Mouse (Mus musculus) hindbrain, embryonic 15.5 days (tissue): ENCODE measurements around the gene Tgm1. TPM values are rescaled to one million over a fixed set of nuclear protein-coding genes. Genes with fewer than 3 reads are reported as not detected.

Source experiments
- ATAC-seq: fragments of 200-750 bp; cut with Nextera tagmentation; 2 replicates; pipeline ENCODE4 v1.8.0; 2017; ENCODE audit warnings: low read depth, moderate number of reproducible peaks, moderate TSS enrichment; ENCODE audit not compliant: low FRiP score
- H3K27ac ChIP-seq: fragments of 300-500 bp; sonication (generic); replicated peaks from 2 replicates; pipeline ENCODE4 v1.5.1; 2015; ENCODE audit warnings: mild to moderate bottlenecking, inconsistent platforms
- H3K27me3 ChIP-seq: fragments of 300-500 bp; sonication (generic); 2 replicates; pipeline ENCODE4 v1.6.1; 2015; ENCODE audit warnings: control low read depth, inconsistent platforms
- H3K36me3 ChIP-seq: fragments of 300-500 bp; sonication (generic); 2 replicates; pipeline ENCODE4 v1.6.1; 2015; ENCODE audit warnings: control low read depth, inconsistent platforms
- H3K4me1 ChIP-seq: fragments of 300-500 bp; sonication (generic); replicated peaks from 2 replicates; pipeline ENCODE4 v1.6.1; 2015; ENCODE audit warnings: control low read depth, inconsistent platforms
- H3K4me2 ChIP-seq: fragments of 300-500 bp; sonication (generic); 2 replicates; pipeline ENCODE4 v1.6.1; 2015; ENCODE audit warnings: moderate library complexity, mild to moderate bottlenecking, inconsistent platforms
- H3K4me3 ChIP-seq: fragments of 300-500 bp; sonication (generic); 2 replicates; pipeline ENCODE4 v1.5.1; 2015; ENCODE audit warnings: mild to moderate bottlenecking, inconsistent platforms
- H3K9ac ChIP-seq: fragments of 300-500 bp; sonication (generic); 2 replicates; pipeline ENCODE4 v1.6.1; 2015; ENCODE audit warnings: inconsistent platforms
- H3K9me3 ChIP-seq: fragments of 300-500 bp; sonication (generic); 2 replicates; pipeline ENCODE4 v1.6.1; 2016; ENCODE audit warnings: control low read depth, inconsistent platforms
- WGBS: fragments of 180-500 bp; shearing (Covaris S2); methylation state at CpG from one replicate; pipeline ENCODE4 v1.1.7; 2015; 5-methylcytosine and 5-hydroxymethylcytosine counted together
- polyA plus RNA-seq: library from polyadenylated mRNA; unstranded; fragments of >200 nt; fragmentation: Nextera tagmentation; extraction: Ambion mirVana; gene quantifications from 2 replicates; pipeline ENCODE4 v1.2.1, GENCODE M21; 2015

Gene Tgm1
- polyA plus RNA-seq, 1 experiment from 2014 or later = 0.60 TPM

DNA sequence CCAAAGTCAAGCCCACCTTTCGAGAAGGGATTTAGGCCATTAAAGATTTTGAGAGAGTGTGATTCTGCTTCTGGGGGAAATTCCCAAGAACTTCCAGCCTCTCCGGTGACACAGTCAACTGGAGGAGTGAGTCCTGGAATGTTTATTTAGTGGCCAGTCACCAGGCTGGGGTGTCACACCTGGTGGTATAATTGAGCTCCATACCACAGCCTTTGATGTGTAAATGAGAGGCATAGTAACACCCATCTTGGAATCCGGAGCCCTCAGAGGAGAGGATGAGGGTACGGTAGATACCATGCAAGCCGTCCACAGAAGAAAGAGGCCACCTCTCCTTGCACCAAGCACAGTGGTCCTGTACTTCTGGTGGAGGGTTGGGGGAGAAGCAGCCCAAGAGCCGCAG is 11.0 kb downstream of the Tgm1 start:
- H3K9ac ChIP-seq = no peak overlapping the region
- H3K9me3 ChIP-seq = no peaks in the 10 kb centered on the region
- H3K4me3 ChIP-seq = no peak overlapping the region
- no peak overlapping the region for H3K4me2 ChIP-seq
- ATAC-seq = no peak
- no peak overlapping the region for H3K27ac ChIP-seq
- WGBS = 65% methylated on average over 6 of the region's 6 CpGs
- H3K4me1 ChIP-seq = no peaks in the 10 kb centered on the region
- H3K27me3 ChIP-seq = no peaks in the 10 kb centered on the region
- no peaks in the 10 kb centered on the region for H3K36me3 ChIP-seq

DNA sequence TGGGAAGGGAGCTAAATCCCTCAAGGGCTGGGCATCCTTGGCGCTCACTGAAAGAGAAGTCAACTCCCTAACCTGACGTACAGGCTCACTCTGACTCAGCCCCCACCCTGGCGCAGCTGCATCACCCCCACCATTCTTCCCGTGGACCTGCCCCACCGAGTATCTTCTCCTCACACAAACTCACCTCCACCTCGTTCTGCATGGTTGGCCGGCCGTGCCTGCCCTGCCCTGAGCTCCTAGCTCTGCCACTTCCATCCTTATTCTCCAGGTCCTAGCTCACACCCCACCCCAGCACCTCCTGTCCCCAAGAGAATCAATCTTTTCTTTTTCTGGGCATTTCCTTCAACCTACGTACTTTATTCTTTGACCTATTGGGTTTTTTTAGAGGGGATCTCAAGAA is 12.6 kb downstream of the Tgm1 start:
- WGBS = 70% methylated on average over 9 of the region's 9 CpGs
- Histone ChIP-seq H3K9me3 (no peaks in the 10 kb centered on the region), H3K4me2 (no peak overlapping the region), H3K4me1 (no peaks in the 10 kb centered on the region), H3K4me3 (no peak overlapping the region), H3K9ac (no peak overlapping the region), H3K27me3 (no peaks in the 10 kb centered on the region), H3K36me3 (no peaks in the 10 kb centered on the region), H3K27ac (no peak overlapping the region)
- ATAC-seq = no peak

DNA sequence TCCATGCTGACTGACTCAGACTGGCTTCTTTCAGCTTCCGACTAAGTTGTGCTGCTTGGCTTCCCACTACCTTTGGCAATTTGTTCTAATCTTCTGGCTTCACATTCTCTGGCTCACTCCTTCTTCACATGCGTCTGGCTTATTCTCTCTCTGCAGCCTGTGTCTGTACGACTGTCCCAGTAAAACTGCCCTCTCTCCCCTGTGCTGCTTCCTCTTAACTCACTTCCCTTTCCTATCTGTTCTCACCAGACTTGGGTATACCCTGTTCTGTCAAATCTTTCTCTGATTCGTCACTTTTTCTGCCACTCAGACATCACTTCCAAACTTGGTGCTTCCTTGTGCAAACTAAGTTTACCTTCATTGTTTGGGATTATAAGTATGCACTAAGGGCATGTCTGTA is 16.5 kb downstream of the Tgm1 start:
- 85% methylated on average over 4 of the region's 4 CpGs for WGBS
- ATAC-seq = no peak

DNA sequence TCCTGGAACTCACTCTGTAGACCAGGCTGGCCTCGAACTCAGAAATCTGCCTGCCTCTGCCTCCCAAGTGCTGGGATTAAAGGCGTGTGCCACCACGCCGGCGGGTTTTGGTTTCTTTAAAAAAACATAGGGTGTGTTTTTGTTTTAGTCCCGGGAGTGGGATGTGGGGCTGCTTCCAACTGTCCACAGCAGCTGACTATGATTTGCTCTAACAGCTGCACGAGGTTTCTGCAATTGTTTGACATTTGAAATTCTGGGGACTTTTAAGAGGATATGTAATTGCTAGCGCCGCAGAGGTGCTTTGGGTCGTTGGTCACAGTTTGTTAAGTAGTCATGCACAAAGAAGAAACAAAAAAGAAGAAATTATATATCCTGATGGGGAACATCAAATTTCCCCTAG is 24.3 kb downstream of the Tgm1 start:
- no peaks in the 10 kb centered on the region for H3K27me3 ChIP-seq
- no peak overlapping the region for H3K27ac ChIP-seq
- no peaks in the 10 kb centered on the region for H3K9me3 ChIP-seq
- H3K4me1 ChIP-seq = no peaks in the 10 kb centered on the region
- WGBS = 83% methylated on average over 10 of the region's 10 CpGs
- no peak overlapping the region for H3K4me3 ChIP-seq
- no peak overlapping the region for H3K9ac ChIP-seq
- no peak for ATAC-seq
- no peak overlapping the region for H3K4me2 ChIP-seq
- no peaks in the 10 kb centered on the region for H3K36me3 ChIP-seq

More for the DNA sequence above, 16.5 kb downstream of the Tgm1 start:
- no peaks in the 10 kb centered on the region for H3K36me3 ChIP-seq
- no peaks in the 10 kb centered on the region for H3K27me3 ChIP-seq
- H3K9ac ChIP-seq = no peak overlapping the region
- H3K4me2 ChIP-seq = no peak overlapping the region
- H3K4me3 ChIP-seq = no peak overlapping the region
- no peaks in the 10 kb centered on the region for H3K4me1 ChIP-seq
- H3K9me3 ChIP-seq = no peaks in the 10 kb centered on the region
- H3K27ac ChIP-seq = no peak overlapping the region

DNA sequence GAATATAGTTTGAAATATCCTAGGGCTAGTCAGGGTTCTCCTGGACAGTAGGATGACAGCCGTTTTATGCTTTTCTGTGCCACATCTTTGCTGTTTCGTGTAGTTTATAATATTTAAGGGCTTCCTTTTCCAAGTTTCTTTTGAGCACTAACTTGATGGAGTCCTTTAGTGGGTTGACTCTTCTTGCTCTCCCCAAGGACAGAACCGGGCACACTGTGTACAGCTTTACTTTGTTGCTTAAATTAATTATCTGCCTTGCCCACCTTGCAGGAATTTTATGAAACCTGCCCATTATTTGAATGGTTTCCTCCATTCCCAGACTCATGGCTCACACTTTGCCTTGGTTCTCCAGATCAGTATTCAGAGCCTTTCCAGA is 31.6 kb downstream of the Tgm1 start:
- peaks cover 13% of the 10 kb centered on the region for H3K4me1 ChIP-seq
- H3K4me2 ChIP-seq = peak overlapping the region; percentile 90
- H3K9ac ChIP-seq = peak overlapping the region; percentile 38
- H3K27me3 ChIP-seq = no peaks in the 10 kb centered on the region
- H3K36me3 ChIP-seq = peaks cover 26% of the 10 kb centered on the region
- H3K4me3 ChIP-seq = peak overlapping the region; percentile 78
- WGBS = 12% methylated on average over 3 of the region's 3 CpGs
- ATAC-seq = no peak; the same call in 1 of the 2 replicates
- H3K27ac ChIP-seq = peak overlapping the region; percentile 81
- H3K9me3 ChIP-seq = no peaks in the 10 kb centered on the region

DNA sequence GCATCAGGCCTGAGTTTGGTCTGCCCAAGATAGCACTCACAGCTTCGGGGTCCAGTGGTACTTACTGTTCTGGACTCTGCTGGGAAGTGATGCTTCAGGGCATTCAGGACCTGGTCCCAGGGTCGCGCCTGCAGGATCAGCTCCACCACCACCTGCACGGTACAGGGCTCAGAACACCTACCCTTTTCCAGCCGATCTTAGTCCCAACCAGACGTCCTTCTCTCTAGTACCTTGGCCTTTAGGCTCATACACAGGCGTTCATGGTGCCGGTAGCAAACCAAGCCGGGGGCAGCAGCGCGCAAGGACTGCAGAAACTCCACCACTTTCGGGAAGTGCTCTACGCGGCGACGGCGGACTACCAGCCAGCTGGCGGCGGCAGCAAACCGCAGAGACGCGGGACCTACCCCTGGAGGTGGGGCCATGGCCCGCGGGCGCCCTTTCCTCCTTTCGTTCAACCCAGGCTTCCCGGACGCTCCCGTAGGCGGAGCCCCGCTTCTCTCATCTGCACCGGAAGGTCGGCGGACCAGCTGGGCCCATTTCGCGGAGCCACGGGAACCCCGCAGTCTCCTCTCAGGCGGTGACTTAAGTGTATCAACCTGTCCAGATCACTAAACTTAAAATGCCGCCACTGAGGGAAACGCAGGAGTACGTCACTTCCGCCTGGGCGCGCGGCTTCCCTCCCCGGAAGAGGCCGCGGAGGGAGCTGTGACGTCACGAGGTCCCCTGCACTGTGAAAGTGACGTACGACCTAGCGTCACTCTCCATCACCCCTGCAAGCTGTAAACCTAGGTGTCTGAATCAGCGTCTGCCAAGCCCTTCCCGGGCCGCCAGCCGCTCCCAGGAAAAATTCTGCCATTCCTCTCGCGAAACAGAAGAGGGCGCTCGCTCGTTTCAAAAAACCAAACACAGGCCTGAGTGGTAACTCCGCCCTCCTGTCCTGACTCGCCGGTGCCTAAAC is 32.3 kb downstream of the Tgm1 start, which contains the start of gene Tinf2:
TSS of gene Tinf2 (minus strand) at position 661 of the 958 bp plus-strand sequence.
- peak within 1 kb of the TSS; percentile 59 for H3K9ac ChIP-seq
- H3K9me3 ChIP-seq = no peaks in the 10 kb centered on the region
- ATAC-seq = peak; percentile 99
- H3K27me3 ChIP-seq = no peaks in the 10 kb centered on the region
- peak within 1 kb of the TSS; percentile 78 for H3K4me3 ChIP-seq
- peak within 1 kb of the TSS; percentile 90 for H3K4me2 ChIP-seq
- peaks cover 13% of the 10 kb centered on the region for H3K4me1 ChIP-seq
- under 1% methylated on average over 66 of the region's 66 CpGs for WGBS
- H3K36me3 ChIP-seq = peaks cover 32% of the 10 kb centered on the region
- H3K27ac ChIP-seq = peak within 1 kb of the TSS; percentile 81

DNA sequence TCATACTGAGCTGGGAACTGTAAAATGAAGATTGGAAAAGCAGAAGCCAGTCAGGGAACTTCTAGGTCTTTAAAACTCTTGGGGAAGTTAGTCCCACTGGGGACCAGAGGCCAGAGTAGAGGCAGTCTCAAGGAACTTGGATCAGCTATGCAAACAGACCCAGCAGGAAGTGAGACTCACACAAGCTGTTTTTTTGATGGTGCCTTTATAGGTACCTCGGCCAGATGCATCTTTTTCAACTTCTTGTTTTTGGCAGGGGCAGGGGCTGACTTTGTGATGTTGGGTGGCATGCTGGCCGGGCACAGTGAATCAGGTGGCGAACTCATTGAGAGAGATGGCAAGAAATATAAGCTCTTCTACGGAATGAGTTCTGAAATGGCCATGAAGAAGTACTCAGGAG is 36.1 kb downstream of the Tgm1 start:
- WGBS = 93% methylated on average over 4 of the region's 4 CpGs
- H3K36me3 ChIP-seq = peaks cover 45% of the 10 kb centered on the region

DNA sequence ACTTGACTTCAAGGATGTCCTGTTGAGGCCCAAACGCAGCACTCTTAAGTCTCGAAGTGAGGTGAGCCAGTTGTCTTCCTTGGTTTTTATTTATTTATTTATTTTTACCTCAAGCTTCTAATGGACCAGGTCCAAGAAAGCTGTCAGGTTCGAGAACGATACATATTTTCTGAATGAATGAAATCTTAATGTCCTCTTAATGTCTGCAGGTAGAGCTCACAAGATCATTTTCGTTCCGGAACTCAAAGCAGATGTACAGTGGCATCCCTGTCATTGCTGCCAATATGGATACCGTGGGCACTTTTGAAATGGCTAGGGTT is 41.0 kb downstream of the Tgm1 start:
- Histone ChIP-seq H3K27me3 (no peaks in the 10 kb centered on the region), H3K4me1 (peaks cover 28% of the 10 kb centered on the region), H3K9ac (peak overlapping the region; percentile 45), H3K9me3 (no peaks in the 10 kb centered on the region), H3K4me3 (peak overlapping the region; percentile 65), H3K27ac (peak overlapping the region; percentile 93; the same call in 1 of the 2 replicates), H3K36me3 (peaks cover 27% of the 10 kb centered on the region), H3K4me2 (peak overlapping the region; percentile 65)
- WGBS = 88% methylated on average over 7 of the region's 7 CpGs
- ATAC-seq = no peak

More for the DNA sequence above, 36.1 kb downstream of the Tgm1 start:
- Histone ChIP-seq H3K27ac (no peak overlapping the region), H3K4me3 (no peak overlapping the region), H3K9me3 (no peaks in the 10 kb centered on the region), H3K9ac (no peak overlapping the region), H3K4me1 (peaks cover 18% of the 10 kb centered on the region), H3K27me3 (no peaks in the 10 kb centered on the region), H3K4me2 (no peak overlapping the region)
- ATAC-seq = no peak

DNA sequence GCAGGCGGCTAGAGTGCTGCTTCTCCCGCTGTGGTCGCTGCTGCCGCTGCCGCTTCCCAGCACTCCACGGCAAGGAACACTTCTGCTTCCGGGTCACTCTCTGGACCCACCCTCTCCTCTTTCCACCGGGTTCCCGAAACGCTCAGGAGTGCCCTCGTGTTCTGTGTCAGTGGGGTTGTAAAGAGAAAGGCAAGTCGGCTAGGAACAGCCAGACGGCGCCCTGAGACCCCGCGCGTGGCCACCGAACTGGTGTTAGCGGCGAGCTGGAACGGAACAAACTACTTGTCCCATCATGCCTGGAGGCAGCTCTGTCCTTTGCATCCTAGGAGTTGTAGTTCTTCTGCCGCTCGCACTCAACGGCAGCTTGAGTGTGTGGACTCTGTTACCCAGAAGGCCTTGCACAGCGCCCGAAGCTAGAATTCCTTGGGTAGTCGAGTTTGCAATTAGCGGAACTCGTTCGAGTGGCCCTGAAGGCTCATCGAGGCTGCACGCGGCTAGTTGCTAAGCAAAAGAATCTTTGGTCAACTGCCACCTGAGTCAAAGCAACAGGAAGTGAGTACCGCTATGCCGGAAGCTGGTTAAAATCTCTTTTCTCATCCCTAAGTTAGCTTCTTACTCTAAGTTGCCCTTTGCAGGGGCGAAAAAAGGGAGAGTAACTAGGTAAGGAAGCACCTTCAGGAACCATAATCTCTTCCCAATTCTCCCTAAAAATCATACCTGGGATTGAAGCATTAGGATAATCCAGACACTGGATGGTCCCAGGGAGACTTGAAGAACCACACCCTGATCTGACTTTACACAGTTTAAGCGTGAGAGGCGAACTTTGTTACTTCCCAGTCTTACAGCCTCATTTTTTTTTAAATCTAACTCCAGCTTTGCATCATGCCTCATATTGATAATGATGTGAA is 41.6 kb downstream of the Tgm1 start, which contains the start of the genes Gmpr2 and Nedd8:
TSS of gene Gmpr2 (plus strand) at position 109 of the 908 bp plus-strand sequence.
TSS of gene Nedd8 (minus strand) at position 292 of the 908 bp plus-strand sequence.
- under 1% methylated on average over 38 of the region's 38 CpGs for WGBS
- H3K4me1 ChIP-seq = peaks cover 28% of the 10 kb centered on the region
- ATAC-seq = peak; percentile 98

DNA sequence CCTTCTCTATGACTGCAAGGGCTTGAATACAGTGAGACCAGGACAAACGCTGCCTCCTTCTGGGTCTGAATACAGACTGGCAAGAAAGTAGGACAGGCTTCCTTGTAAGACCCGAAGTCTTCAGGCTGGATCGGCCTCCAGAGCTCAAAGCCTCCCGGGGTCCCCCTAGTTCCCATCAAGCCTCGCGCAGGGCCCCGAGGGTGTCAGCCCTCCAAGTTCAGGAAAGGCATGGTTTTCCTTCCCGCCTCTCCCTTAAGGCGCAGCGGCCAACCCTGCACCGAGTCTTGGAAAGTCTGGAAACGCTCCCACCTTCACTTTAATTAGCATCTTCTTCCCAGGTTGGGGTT is 42.3 kb downstream of the Tgm1 start:
- WGBS = under 1% methylated on average over 12 of the region's 12 CpGs
- ATAC-seq = peak; percentile 63
- Histone ChIP-seq H3K4me2 (peak overlapping the region; percentile 65), H3K27me3 (no peaks in the 10 kb centered on the region), H3K4me3 (peak overlapping the region; percentile 65), H3K27ac (peak overlapping the region; percentile 93), H3K36me3 (peaks cover 19% of the 10 kb centered on the region), H3K4me1 (peaks cover 28% of the 10 kb centered on the region), H3K9ac (peak overlapping the region; percentile 67), H3K9me3 (no peaks in the 10 kb centered on the region)

More for the DNA sequence above, 41.6 kb downstream of the Tgm1 start, which contains the start of the genes Gmpr2 and Nedd8:
- Histone ChIP-seq H3K36me3 (peaks cover 21% of the 10 kb centered on the region), H3K27ac (peak within 1 kb of the TSS; percentile 93), H3K9me3 (no peaks in the 10 kb centered on the region), H3K4me3 (peak within 1 kb of the TSS; percentile 65), H3K9ac (peak within 1 kb of the TSS; percentile 67), H3K27me3 (no peaks in the 10 kb centered on the region), H3K4me2 (peak within 1 kb of the TSS; percentile 65)

DNA sequence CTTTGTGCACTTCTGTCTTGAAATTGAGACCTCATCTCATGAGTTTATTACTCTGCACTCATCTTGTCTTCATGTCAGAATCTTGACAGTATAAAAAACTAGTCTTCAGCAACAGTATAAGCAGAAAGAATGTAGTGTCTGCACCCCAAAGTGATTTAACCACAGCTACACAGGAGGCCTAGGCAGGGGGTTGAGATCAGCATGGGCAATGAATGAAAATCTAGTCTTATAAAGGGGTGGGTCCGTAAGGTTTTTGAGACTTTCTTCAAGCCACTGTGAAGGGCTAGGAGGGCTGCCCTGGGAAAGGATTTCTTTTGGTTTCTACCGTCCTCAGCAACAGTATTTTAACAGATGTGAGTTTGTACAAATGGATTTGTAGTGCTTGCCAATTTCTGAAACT is 53.1 kb downstream of the Tgm1 start:
- Histone ChIP-seq H3K36me3 (peaks cover 35% of the 10 kb centered on the region), H3K27me3 (no peaks in the 10 kb centered on the region), H3K4me1 (peaks cover 14% of the 10 kb centered on the region), H3K9ac (no peak overlapping the region), H3K4me3 (peak overlapping the region; percentile 75), H3K27ac (peak overlapping the region; percentile 87), H3K9me3 (no peaks in the 10 kb centered on the region), H3K4me2 (peak overlapping the region; percentile 58)
- 35% methylated on average over 2 of the region's 2 CpGs for WGBS
- ATAC-seq = no peak; the same call in none of the 2 replicates
